Mouse (Mus musculus): ENCODE measurements around the gene Iqcf5. TPM values are rescaled to one million over a fixed set of nuclear protein-coding genes. Genes with fewer than 3 reads are reported as not detected.

Gene Iqcf5
- polyA plus RNA-seq, 1 experiment from 2014 or later: not detected

DNA sequence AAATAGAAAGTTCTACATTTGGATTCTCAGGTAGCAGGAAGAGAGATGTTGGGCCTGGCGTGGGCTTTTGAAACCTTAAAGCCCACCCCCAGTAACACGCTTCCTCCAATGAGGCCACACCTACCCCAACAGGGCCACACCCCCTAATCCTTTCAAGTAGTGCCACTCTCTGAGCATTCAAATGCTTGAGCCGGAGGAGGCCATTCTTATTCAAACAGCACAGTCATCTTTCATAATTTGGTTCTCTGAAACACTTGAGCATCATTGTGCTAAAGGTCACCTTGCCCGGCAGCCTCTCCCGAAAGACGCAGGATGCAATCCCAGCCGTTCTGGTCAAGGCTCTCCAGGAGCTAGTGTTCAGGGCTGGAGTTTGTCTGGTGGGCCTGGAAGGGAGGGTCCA lies 19.9 kb downstream of the Iqcf5 start:
- Histone ChIP-seq H3K4me1 (no peaks in the 10 kb centered on the region), H3K36me3 (replicated peaks) (no peaks in the 10 kb centered on the region), H3K9me3 (no peaks in the 10 kb centered on the region), H3K4me3 (no peak overlapping the region), H3K27ac (replicated peaks) (no peak overlapping the region), H3K27me3 (replicated peaks; ENCODE audit: low read depth, poor library complexity, severe bottlenecking) (no peaks in the 10 kb centered on the region)
- no peak for DNase-seq (ENCODE audit: low spot score)
- 90% methylated on average over 7 of the region's 7 CpGs for WGBS

DNA sequence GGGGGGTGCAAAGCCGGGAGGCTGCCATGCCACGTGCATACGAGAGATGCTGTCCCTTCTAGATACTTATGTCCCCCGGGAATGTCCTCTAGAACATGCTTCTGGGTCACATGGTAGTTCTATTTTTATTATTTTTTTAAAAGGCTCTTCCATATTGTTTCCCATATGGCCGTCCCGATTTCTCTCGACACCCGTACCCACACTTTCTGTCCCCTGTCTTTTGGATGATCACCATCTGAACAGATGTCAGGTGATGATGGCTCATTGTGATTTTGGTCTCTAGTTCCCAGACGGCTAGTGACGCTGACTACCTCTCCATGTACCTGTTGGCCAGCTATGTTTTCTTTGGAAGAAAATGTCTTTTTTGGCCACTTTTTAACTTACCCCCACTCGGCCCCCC lies 20.6 kb downstream of the Iqcf5 start:
- H3K27ac ChIP-seq (replicated peaks): no peak overlapping the region
- no peaks in the 10 kb centered on the region for H3K36me3 ChIP-seq (replicated peaks)
- H3K4me3 ChIP-seq: no peak overlapping the region
- no peaks in the 10 kb centered on the region for H3K4me1 ChIP-seq
- H3K9me3 ChIP-seq: no peaks in the 10 kb centered on the region
- no peak for DNase-seq (ENCODE audit: low spot score)
- 93% methylated on average over 11 of the region's 11 CpGs for WGBS
- H3K27me3 ChIP-seq (replicated peaks; ENCODE audit: low read depth, poor library complexity, severe bottlenecking): no peaks in the 10 kb centered on the region

DNA sequence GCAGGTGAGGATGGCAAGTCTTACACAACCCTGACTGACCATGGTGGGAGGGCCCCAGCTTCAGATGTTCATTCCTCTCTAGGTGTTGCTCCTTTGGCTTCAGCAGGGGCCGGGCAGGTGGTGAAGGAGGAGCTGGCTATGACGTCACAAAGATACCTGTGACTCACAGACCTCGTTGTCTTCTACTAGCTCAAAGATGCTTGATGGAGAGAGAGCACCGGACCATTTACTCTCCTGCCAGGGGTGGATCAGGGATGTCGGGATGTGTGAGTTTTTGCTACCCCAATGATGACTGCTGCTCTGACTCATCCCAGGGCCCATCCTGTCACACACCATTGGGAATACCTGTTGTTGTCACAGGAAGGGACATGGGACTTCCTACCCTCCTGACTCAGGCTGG lies 47.2 kb downstream of the Iqcf5 start, which contains the start of gene Iqcf3:
TSS of gene Iqcf3 (minus strand) at position 101 of the 400 bp plus-strand sequence.
- 90% methylated on average over 5 of the region's 5 CpGs for WGBS
- DNase-seq (ENCODE audit: low spot score): no peak
- no peak within 1 kb of the TSS for H3K4me3 ChIP-seq
- H3K27me3 ChIP-seq (replicated peaks; ENCODE audit: low read depth, poor library complexity, severe bottlenecking): no peaks in the 10 kb centered on the region
- H3K36me3 ChIP-seq (replicated peaks): no peaks in the 10 kb centered on the region
- no peaks in the 10 kb centered on the region for H3K9me3 ChIP-seq
- no peaks in the 10 kb centered on the region for H3K4me1 ChIP-seq
- no peak within 1 kb of the TSS for H3K27ac ChIP-seq (replicated peaks)

DNA sequence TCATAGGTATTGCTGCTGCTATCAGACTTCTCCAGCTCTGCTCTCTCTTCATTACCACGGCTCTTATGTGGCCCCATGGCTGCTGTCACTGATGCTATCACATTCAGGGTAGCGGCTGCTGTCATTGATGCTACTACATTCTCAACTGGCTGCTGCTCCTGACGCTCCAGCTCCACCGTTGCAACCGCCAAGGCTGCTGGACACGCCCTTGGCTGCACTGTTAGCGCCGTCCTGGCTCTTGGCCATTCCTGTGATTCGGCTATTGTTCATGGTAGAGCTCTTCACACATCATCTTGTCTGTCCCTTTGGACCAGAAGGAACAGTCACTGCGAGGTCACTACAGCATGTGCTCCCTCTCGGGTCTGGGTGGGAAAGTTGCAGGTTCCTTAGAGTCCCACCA lies 47.9 kb downstream of the Iqcf5 start:
- Histone ChIP-seq H3K27ac (replicated peaks) (no peak overlapping the region), H3K27me3 (replicated peaks; ENCODE audit: low read depth, poor library complexity, severe bottlenecking) (no peaks in the 10 kb centered on the region), H3K4me1 (no peaks in the 10 kb centered on the region), H3K36me3 (replicated peaks) (no peaks in the 10 kb centered on the region), H3K9me3 (no peaks in the 10 kb centered on the region), H3K4me3 (no peak overlapping the region)
- DNase-seq (ENCODE audit: low spot score): no peak
- WGBS: 92% methylated on average over 11 of the region's 11 CpGs

DNA sequence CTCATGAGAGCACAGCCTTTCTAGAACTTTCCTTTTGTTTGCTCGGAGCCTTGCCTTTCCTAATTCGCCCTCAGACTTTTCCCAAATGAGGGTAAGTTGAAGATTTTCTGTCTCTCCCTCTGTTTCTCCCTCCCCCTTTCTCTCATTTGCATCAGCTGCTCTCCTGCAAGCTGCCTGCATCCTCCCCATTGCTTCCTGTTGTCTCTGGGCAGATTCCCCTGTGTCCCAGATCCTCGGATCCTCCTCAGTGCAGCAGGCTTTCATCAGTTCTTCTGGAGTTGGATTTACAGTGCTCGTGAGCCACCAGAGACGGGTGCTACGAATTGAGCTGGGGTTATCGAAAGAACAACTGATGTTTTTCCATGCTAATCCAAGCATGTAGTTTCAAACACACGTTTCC lies 49.7 kb downstream of the Iqcf5 start:
- H3K4me3 ChIP-seq: no peak overlapping the region
- no peak overlapping the region for H3K27ac ChIP-seq (replicated peaks)
- DNase-seq (ENCODE audit: low spot score): no peak
- H3K4me1 ChIP-seq: no peaks in the 10 kb centered on the region
- H3K9me3 ChIP-seq: no peaks in the 10 kb centered on the region
- no peaks in the 10 kb centered on the region for H3K27me3 ChIP-seq (replicated peaks; ENCODE audit: low read depth, poor library complexity, severe bottlenecking)
- WGBS: 75% methylated on average over 8 of the region's 8 CpGs
- H3K36me3 ChIP-seq (replicated peaks): no peaks in the 10 kb centered on the region

Other genes starting within 250 kb of the Iqcf5 start
- 39.9 and 46.4 TPM in 2 replicates for gene Poc1a, start 233.5 kb upstream of the Iqcf5 start, polyA plus RNA-seq (2016; fragmentation: Nextera tagmentation; extraction: Ambion mirVana)
- 29.5 and 30.8 TPM in 2 replicates for gene Dusp7, start 145.9 kb upstream of the Iqcf5 start, polyA plus RNA-seq (2016; fragmentation: Nextera tagmentation; extraction: Ambion mirVana)
- 1,047 and 1,078 TPM in 2 replicates for gene Rpl29, start 85.1 kb upstream of the Iqcf5 start, polyA plus RNA-seq (2016; fragmentation: Nextera tagmentation; extraction: Ambion mirVana)
- 43.2 and 46.1 TPM in 2 replicates for gene Acy1, start 76.3 kb upstream of the Iqcf5 start, polyA plus RNA-seq (2016; fragmentation: Nextera tagmentation; extraction: Ambion mirVana)
- 6.0 and 6.4 TPM in 2 replicates for gene Abhd14b, start 67.1 kb upstream of the Iqcf5 start, polyA plus RNA-seq (2016; fragmentation: Nextera tagmentation; extraction: Ambion mirVana)
- gene Abhd14a, start 66.9 kb upstream of the Iqcf5 start, polyA plus RNA-seq (2016; fragmentation: Nextera tagmentation; extraction: Ambion mirVana): 40.1 and 40.4 TPM in 2 replicates
- gene Pcbp4, start 61.3 kb upstream of the Iqcf5 start, polyA plus RNA-seq (2016; fragmentation: Nextera tagmentation; extraction: Ambion mirVana): 320 and 346 TPM in 2 replicates
- gene Gpr62, start 48.6 kb upstream of the Iqcf5 start, polyA plus RNA-seq (2016; fragmentation: Nextera tagmentation; extraction: Ambion mirVana): 0.16 and 0.55 TPM in 2 replicates
- 77.5 and 83.8 TPM in 2 replicates for gene Rrp9, start 38.6 kb upstream of the Iqcf5 start, polyA plus RNA-seq (2016; fragmentation: Nextera tagmentation; extraction: Ambion mirVana)
- gene Parp3, start 37.6 kb upstream of the Iqcf5 start, polyA plus RNA-seq (2016; fragmentation: Nextera tagmentation; extraction: Ambion mirVana): 1.6 and 3.2 TPM in 2 replicates
- gene Iqcf1, start 14.6 kb upstream of the Iqcf5 start, polyA plus RNA-seq (2016; fragmentation: Nextera tagmentation; extraction: Ambion mirVana): not detected in 2 replicates
- not detected in 2 replicates for gene Iqcf3, start 47.1 kb downstream of the Iqcf5 start, polyA plus RNA-seq (2016; fragmentation: Nextera tagmentation; extraction: Ambion mirVana)
- not detected in 2 replicates for gene Iqcf4, start 56.4 kb downstream of the Iqcf5 start, polyA plus RNA-seq (2016; fragmentation: Nextera tagmentation; extraction: Ambion mirVana)
- gene Iqcf6, start 112.0 kb downstream of the Iqcf5 start, polyA plus RNA-seq (2016; fragmentation: Nextera tagmentation; extraction: Ambion mirVana): not detected in 2 replicates
- gene Grm2, start 141.5 kb downstream of the Iqcf5 start, polyA plus RNA-seq (2016; fragmentation: Nextera tagmentation; extraction: Ambion mirVana): 5.8 and 8.3 TPM in 2 replicates
- gene Tex264, start 171.4 kb downstream of the Iqcf5 start, polyA plus RNA-seq (2016; fragmentation: Nextera tagmentation; extraction: Ambion mirVana): 27.4 and 28.7 TPM in 2 replicates

Measured in embryonic facial prominence, embryonic 10.5 days (tissue).